Mouse (Mus musculus) heart, postnatal 14 days (tissue): ENCODE data around the gene Gm37240. TPM values are rescaled to one million over a fixed set of nuclear protein-coding genes. Genes with fewer than 3 reads are reported as not detected.

ENCODE experiments used
- DNase-seq, 2 experiments: peaks; one replicate each; pipeline ENCODE4 v3.0.0; 2021 to 2022
- intact Hi-C: fragments of 180-260 bp; cut with DNase I; formaldehyde crosslinking; loops from one replicate; pipeline ENCODE4 v1.15.1; 2025
- total RNA-seq, 2 experiments: library from RNA; stranded (reverse); gene quantifications; 2 replicates each; pipeline ENCODE4 v1.2.3; 2021

Gm37240 gene
- total RNA-seq, 2 experiments from 2014 or later = 39.0 to 42.7 TPM

GRCm38 (mm10) chr3:84851801-84852200 lies 1035.5 kb downstream of the Gm37240 start:
- no peak for DNase-seq
- intact Hi-C loops = loop anchor here (2.0 kb wide), 1 partner anchor 15 kb away; no protein-coding TSS in a partner anchor

GRCm38 (mm10) chr3:84850418-84850817 lies 1036.9 kb downstream of the Gm37240 start:
- intact Hi-C loops = no loop called here
- DNase-seq = no peak

- intact Hi-C loops = no loop called here
- no peak for DNase-seq
These were observed 1038.5 kb downstream of the Gm37240 start for GRCm38 (mm10) chr3:84848798-84849197.

GRCm38 (mm10) chr3:84843594-84843993 lies 1043.7 kb downstream of the Gm37240 start:
- peak; percentile 38 to 79 for DNase-seq

GRCm38 (mm10) chr3:84842793-84843192 lies 1044.5 kb downstream of the Gm37240 start:
- intact Hi-C loops = loop anchor here (2.0 kb wide), 1 partner anchor 228 kb away; no protein-coding TSS in a partner anchor

More at GRCm38 (mm10) chr3:84843594-84843993, 1043.7 kb downstream of the Gm37240 start:
- intact Hi-C loops = loop anchor here (2.0 kb wide), 1 partner anchor 229 kb away; no protein-coding TSS in a partner anchor

GRCm38 (mm10) chr3:84841271-84841670 lies 1046.0 kb downstream of the Gm37240 start:
- no peak for DNase-seq
- intact Hi-C loops = no loop called here

More at GRCm38 (mm10) chr3:84842793-84843192, 1044.5 kb downstream of the Gm37240 start:
- DNase-seq = no peak

- DNase-seq = no peak
- intact Hi-C loops = no loop called here
These were observed 1047.8 kb downstream of the Gm37240 start for GRCm38 (mm10) chr3:84839499-84839898.

- no peak for DNase-seq
- intact Hi-C loops = no loop called here
These were observed 1049.3 kb downstream of the Gm37240 start for GRCm38 (mm10) chr3:84837984-84838383.

GRCm38 (mm10) chr3:84836029-84836428 lies 1051.3 kb downstream of the Gm37240 start:
- intact Hi-C loops = no loop called here

GRCm38 (mm10) chr3:84829366-84829765 lies 1058.0 kb downstream of the Gm37240 start:
- DNase-seq = no peak
- intact Hi-C loops = no loop called here

More at GRCm38 (mm10) chr3:84836029-84836428, 1051.3 kb downstream of the Gm37240 start:
- DNase-seq = no peak

GRCm38 (mm10) chr3:84827617-84828016 lies 1059.7 kb downstream of the Gm37240 start:
- intact Hi-C loops = no loop called here
- DNase-seq = no peak

- DNase-seq = no peak
- intact Hi-C loops = no loop called here
These were observed 1060.4 kb downstream of the Gm37240 start for GRCm38 (mm10) chr3:84826938-84827337.

GRCm38 (mm10) chr3:84826405-84826804 lies 1060.9 kb downstream of the Gm37240 start:
- DNase-seq = peak; percentile 9 to 48
- intact Hi-C loops = no loop called here

- no peak for DNase-seq
- intact Hi-C loops = no loop called here
These were observed 1061.3 kb downstream of the Gm37240 start for GRCm38 (mm10) chr3:84825990-84826389.

GRCm38 (mm10) chr3:84820654-84821201 lies 1066.6 kb downstream of the Gm37240 start:
- intact Hi-C loops = no loop called here
- DNase-seq = no peak

- intact Hi-C loops = no loop called here
- no peak for DNase-seq
These were observed 1070.4 kb downstream of the Gm37240 start for GRCm38 (mm10) chr3:84816951-84817350.

GRCm38 (mm10) chr3:84815461-84815860 lies 1071.9 kb downstream of the Gm37240 start:
- intact Hi-C loops = no loop called here
- peak; percentile 44 to 49 for DNase-seq

- peak in 1 of 2 experiments; percentile 19 for DNase-seq
- intact Hi-C loops = no loop called here
These were observed 1072.4 kb downstream of the Gm37240 start, which contains the start of gene Fbxw7 for GRCm38 (mm10) chr3:84814762-84815381. Fbxw7 (plus strand) TSS chr3:84815268.

- intact Hi-C loops = no loop called here
- peak; percentile 100 for DNase-seq
These were observed 1073.1 kb downstream of the Gm37240 start for GRCm38 (mm10) chr3:84814157-84814761.

GRCm38 (mm10) chr3:84813436-84814156 lies 1073.7 kb downstream of the Gm37240 start:
- intact Hi-C loops = no loop called here
- DNase-seq = no peak

- DNase-seq = no peak
- intact Hi-C loops = no loop called here
These were observed 1076.5 kb downstream of the Gm37240 start for GRCm38 (mm10) chr3:84810803-84811202.
